Mouse (Mus musculus): ENCODE measurements around the gene Zfp697.
A peak's percentile ranks its signal among the peaks of the same experiment; 100 is the strongest.
"Not testable (repeated sequence)": the region's sequence is repeated elsewhere in the genome, so short reads cannot be mapped to it uniquely, and the experiment has no call there.

The Zfp697 gene

GRCm38 (mm10) chr3:98496762-98497161 is 114.5 kb downstream of the Zfp697 start:
- not testable (repeated sequence) for DNase-seq (ENCODE audit: inconsistent age in 2 of 2, low spot score in 1 of 2)

DNA sequence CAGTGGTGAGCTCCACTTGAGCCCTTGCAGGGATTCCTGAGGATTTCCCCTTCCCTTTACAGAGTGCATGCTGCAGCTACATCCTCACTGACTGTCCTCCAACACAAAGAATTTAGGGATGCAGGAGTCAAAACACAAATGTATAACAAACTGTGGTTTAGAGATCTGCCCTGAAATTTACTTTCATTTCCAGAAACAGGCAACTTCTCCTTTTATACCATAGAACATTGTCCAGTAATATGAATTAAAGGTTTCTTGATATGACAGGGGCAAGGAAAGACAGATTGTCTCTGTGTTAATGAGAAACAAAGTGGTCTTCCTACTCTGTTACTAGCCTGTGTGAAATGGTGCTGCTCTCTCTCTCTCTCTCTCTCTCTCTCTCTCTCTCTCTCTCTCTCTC is 115.1 kb downstream of the Zfp697 start:
- not testable (repeated sequence) for DNase-seq (ENCODE audit: inconsistent age in 2 of 2, low spot score in 1 of 2)

DNA sequence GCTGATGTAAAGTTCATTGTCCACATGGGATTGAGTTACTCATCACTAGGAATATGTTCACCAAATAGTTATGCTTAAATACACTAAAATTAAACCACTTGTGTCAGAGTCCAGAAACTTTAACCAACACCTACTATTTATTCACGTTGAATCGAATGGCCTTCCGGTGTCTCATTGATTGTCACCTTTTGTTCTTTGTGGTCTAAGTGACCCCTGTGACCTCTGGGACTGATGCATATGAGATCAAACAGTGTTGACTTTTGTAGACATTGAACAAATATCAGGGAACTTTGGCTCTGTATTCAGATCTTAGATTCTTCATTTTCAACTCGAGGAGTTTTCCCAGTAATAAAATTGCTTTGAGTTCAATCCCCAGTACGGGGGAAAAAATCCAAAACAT is 125.0 kb downstream of the Zfp697 start:
- not testable (repeated sequence) for DNase-seq (ENCODE audit: inconsistent age in 2 of 2, low spot score in 1 of 2)

DNA sequence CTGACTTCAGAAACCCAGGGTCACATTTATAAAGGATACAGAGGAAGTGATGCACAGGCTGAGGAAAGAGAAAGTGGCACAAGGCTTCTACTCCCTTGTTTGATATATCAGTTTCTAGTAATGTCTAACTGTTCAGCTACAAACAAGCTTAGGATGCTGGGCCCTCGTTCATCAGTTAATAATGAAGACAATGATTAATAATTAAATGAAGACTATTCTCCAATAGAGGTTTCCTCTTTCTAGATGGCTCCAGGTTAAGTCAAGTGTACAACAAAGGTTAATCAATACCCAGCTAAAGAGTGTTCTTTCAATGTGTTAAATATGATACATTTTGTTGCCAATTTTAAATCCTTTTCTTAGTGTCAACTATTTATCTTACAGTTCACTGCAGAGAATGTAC is 128.2 kb downstream of the Zfp697 start, which contains the start of gene Hsd3b4:
Gene Hsd3b4, minus strand, starts transcription at position 101 of the 400 bp plus-strand sequence.
- not testable (repeated sequence) for DNase-seq (ENCODE audit: inconsistent age in 2 of 2, low spot score in 1 of 2)

- DNase-seq (ENCODE audit: inconsistent age in 2 of 2, low spot score in 1 of 2) = not testable (repeated sequence)
These were observed 140.5 kb downstream of the Zfp697 start for GRCm38 (mm10) chr3:98522779-98523178.

GRCm38 (mm10) chr3:98524552-98524951 is 142.3 kb downstream of the Zfp697 start:
- not testable (repeated sequence) for DNase-seq (ENCODE audit: inconsistent age in 2 of 2, low spot score in 1 of 2)

GRCm38 (mm10) chr3:98524978-98525377 is 142.7 kb downstream of the Zfp697 start:
- DNase-seq (ENCODE audit: inconsistent age in 2 of 2, low spot score in 1 of 2) = not testable (repeated sequence)

DNA sequence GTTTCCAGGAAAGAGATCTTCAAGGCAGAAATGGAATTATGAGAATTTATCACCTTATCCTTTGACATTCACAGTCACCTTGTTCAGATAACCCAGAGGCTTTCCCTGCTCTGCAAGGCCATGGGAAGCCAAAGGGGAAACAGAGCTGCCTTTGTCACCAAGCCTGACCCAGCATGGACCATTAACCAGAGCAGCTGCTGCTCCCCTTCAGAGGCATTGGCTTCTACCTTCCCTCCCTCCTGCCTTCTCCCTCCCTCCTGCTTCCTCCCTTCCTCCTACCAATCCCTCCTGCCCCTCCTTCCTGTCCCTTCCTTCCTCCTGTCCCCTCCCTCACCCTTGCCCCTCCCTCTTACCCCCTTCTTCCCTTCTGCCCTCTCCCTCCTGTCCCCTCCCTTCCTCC is 165.4 kb downstream of the Zfp697 start:
- DNase-seq (ENCODE audit: inconsistent age in 2 of 2, low spot score in 1 of 2) = not testable (repeated sequence)

DNA sequence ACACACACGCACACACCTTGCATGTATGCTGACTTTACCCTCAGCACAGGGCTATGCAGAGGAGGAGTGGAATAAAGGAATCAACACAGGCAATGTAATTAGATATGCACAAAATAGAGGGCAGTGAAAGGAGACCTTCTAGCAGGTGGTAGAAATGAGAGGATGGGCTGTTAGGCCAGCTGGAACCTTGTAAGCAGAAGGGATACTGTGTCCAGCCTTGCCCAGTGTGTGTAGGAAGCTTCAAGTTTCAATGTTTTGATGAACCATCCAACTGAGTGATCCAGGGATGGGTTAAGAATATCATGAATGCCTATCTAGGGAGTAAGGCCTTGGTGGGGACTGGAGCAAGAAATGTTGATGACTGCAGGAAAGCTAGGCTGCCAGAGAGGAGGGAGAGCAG is 166.2 kb downstream of the Zfp697 start:
- not testable (repeated sequence) for DNase-seq (ENCODE audit: inconsistent age in 2 of 2, low spot score in 1 of 2)

GRCm38 (mm10) chr3:98550215-98550614 is 168.0 kb downstream of the Zfp697 start:
- not testable (repeated sequence) for DNase-seq (ENCODE audit: inconsistent age in 2 of 2, low spot score in 1 of 2)

DNA sequence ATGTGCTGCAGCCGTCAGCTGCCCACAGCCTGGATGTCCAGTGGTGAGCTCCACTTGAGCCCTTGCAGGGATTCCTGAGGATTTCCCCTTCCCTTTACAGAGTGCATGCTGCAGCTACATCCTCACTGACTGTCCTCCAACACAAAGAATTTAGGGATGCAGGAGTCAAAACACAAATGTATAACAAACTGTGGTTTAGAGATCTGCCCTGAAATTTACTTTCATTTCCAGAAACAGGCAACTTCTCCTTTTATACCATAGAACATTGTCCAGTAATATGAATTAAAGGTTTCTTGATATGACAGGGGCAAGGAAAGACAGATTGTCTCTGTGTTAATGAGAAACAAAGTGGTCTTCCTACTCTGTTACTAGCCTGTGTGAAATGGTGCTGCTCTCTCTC is 168.6 kb downstream of the Zfp697 start:
- DNase-seq (ENCODE audit: inconsistent age in 2 of 2, low spot score in 1 of 2) = not testable (repeated sequence)

GRCm38 (mm10) chr3:98560711-98561110 is 178.4 kb downstream of the Zfp697 start:
- not testable (repeated sequence) for DNase-seq (ENCODE audit: inconsistent age in 2 of 2, low spot score in 1 of 2)

DNA sequence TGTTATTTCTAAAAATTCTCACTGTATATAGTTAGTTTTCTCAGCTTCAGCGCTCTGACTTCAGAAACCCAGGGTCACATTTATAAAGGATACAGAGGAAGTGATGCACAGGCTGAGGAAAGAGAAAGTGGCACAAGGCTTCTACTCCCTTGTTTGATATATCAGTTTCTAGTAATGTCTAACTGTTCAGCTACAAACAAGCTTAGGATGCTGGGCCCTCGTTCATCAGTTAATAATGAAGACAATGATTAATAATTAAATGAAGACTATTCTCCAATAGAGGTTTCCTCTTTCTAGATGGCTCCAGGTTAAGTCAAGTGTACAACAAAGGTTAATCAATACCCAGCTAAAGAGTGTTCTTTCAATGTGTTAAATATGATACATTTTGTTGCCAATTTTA is 181.6 kb downstream of the Zfp697 start:
- not testable (repeated sequence) for DNase-seq (ENCODE audit: inconsistent age in 2 of 2, low spot score in 1 of 2)

DNA sequence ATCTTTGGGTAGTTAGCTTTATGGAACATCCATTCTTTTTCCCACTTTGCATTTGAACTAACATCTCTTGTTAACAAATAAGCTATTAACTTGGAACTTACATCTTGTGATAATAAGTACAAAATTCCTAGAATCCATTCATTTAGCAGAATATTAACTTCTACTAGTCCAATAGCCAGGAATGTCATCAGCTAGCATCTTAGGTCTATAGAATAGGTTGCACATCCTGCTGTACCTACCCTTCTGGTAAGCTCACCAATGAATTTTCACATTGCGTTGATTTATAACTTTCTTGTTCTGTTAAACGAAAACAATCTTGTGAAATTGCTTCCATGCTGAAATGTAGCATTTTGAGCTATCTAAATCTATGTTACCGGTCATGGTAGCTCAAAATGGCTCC is 182.6 kb downstream of the Zfp697 start:
- DNase-seq (ENCODE audit: inconsistent age in 2 of 2, low spot score in 1 of 2) = not testable (repeated sequence)

DNA sequence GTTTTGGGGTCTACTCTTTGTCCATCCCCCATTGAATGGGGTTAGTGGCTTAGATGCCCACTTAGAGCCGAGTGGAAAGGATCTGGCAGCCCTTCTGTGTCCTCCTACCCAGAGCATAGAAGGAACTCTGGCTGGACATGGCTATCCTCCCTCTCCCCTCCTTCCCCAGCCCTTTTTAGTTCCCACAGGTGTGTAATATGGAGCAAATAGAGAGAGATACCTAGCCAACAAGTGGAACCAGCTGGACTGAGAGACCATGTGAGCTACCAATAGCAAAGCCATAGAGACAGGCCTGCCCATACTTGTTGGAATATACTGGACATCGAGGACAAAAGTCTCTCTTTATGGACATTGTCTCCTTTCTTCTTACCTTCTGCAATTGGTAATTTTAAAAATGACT is 185.5 kb downstream of the Zfp697 start:
- not testable (repeated sequence) for DNase-seq (ENCODE audit: inconsistent age in 2 of 2, low spot score in 1 of 2)

GRCm38 (mm10) chr3:98581024-98581423 is 198.8 kb downstream of the Zfp697 start:
- peak; percentile 15 to 51 for DNase-seq (ENCODE audit: inconsistent age in 2 of 2, low spot score in 1 of 2)

DNA sequence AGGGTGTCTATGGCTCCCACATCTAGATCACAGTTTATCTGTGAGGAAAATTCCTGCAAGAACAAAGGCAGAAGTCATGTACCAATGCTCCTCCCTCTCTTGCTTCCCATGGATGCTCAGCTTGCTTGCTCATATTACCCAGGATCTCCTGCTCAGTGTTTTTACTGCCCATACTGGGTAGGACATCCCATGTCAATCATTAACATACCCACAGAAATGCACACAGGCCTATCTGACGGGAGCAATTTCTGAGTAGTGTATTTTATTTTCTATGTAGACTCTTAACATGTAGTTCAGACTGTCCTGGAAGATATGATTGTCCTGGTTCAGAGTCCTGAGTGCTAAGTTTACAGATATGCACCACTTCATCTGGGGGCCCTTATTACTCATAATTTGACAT is 199.9 kb downstream of the Zfp697 start:
- DNase-seq (ENCODE audit: inconsistent age in 2 of 2, low spot score in 1 of 2) = not testable (repeated sequence)

GRCm38 (mm10) chr3:98582622-98583021 is 200.4 kb downstream of the Zfp697 start:
- DNase-seq (ENCODE audit: inconsistent age in 2 of 2, low spot score in 1 of 2) = not testable (repeated sequence)

DNA sequence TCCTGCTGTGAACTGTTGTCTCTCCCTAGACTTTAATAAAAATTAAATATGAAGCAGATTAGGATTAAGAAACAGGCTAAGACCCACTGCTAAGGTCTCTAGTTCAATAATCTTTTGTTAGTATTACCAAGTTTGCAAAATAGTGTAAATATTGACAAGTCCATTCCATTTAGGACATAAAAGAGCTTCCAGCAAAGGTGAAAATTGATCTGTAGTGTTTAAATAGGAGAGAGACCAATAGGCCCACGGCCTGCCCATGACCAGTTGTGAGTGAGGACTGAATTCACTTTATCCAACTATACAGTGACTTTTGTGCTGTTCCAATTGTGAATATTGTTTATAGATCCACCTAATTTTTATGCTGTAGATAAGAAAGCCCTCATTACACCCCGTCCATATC is 205.5 kb downstream of the Zfp697 start:
- no peak for DNase-seq (ENCODE audit: inconsistent age in 2 of 2, low spot score in 1 of 2)

GRCm38 (mm10) chr3:98588707-98589106 is 206.4 kb downstream of the Zfp697 start, which contains the start of gene Gm10681:
Gm10681 (minus strand) TSS chr3:98588807.
- DNase-seq (ENCODE audit: inconsistent age in 2 of 2, low spot score in 1 of 2) = no peak

DNA sequence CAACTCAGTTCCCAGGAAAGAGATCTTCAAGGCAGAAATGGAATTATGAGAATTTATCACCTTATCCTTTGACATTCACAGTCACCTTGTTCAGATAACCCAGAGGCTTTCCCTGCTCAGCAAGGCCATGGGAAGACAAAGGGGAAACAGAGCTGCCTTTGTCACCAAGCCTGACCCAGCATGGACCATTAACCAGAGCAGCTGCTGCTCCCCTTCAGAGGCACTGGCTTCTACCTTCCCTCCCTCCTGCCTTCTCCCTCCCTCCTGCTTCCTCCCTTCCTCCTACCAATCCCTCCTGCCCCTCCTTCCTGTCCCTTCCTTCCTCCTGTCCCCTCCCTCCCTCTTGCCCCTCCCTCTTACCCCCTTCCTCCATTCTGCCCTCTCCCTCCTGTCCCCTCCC is 231.3 kb downstream of the Zfp697 start:
- DNase-seq (ENCODE audit: inconsistent age in 2 of 2, low spot score in 1 of 2) = not testable (repeated sequence)

DNA sequence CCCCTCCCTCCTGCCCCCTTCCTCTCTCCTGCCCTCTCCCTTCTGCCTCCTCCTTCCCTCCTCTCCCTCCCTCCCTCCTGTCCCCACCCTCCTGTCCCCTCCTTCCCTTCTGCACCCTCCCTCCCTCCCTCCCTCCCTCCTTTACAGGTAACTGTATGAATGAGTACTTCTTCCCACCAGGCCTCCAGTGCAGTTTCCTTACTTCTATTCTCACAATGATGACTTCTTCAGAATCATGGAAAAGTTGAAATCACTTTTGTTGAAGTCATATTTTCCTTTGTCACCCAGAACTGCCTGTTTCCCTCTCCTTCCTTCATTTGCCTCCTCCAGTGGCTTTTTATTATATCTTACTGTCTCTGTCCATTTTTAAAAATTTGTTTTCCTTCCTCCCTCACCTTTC is 231.7 kb downstream of the Zfp697 start:
- DNase-seq (ENCODE audit: inconsistent age in 2 of 2, low spot score in 1 of 2) = no peak

DNA sequence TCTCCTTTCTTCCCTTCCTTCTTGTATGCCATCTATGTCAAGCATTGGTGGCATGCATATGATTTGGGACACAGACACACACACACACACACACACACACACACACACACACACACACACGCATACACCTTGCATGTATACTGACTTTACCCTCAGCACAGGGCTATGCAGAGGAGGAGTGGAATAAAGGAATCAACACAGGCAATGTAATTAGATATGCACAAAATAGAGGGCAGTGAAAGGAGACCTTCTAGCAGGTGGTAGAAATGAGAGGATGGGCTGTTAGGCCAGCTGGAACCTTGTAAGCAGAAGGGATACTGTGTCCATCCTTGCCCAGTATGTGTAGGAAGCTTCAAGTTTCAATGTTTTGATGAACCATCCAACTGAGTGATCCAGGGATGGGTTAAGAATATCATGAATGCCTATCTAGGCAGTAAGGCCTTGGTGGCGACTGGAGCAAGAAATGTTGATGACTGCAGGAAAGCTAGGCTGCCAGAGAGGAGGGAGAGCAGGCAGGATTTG is 232.2 kb downstream of the Zfp697 start:
- DNase-seq (ENCODE audit: inconsistent age in 2 of 2, low spot score in 1 of 2) = not testable (repeated sequence)
